Mouse (Mus musculus): ENCODE measurements around the gene Gal3st2c.
"Not testable (repeated sequence)": the region's sequence is repeated elsewhere in the genome, so short reads cannot be mapped to it uniquely, and the experiment has no call there.

DNA sequence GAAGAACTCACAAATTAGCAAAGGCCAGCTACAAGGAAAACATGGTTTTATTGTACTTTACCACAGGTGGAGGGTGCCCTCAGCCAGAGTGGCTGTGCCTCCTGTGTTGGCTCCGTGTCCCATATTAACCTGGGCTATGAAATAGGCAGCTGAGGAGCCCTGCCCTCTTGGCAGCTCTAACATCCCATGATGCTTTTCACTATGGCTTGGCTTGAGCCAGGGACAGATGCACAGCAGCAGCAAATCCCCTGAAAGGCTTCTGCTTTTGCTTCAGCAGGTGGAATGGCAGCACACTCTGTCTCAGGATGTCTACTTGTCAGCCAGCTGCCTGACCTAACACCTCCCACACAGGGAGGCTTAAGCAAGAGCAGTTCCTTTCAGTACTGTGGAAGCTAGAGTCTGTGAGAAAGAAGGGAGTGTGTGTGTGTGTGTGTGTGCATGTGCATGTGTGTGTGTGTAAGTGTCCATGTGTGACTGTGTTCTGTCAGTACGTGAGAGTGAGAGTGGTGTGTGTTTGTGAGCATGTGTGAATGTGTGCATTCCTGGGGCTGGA, 15.7 kb downstream of the Gal3st2c start:
- not testable (repeated sequence) for TF ChIP-seq CTCF, EP300 (IDR thresholded peaks at IDR 0.05)
